Mouse (Mus musculus) liver, embryonic 16.5 days (tissue): Measurements from ENCODE around the gene Dmpk. TPM values are rescaled to one million over a fixed set of nuclear protein-coding genes. Genes with fewer than 3 reads are reported as not detected.
A peak's percentile ranks its signal among the peaks of the same experiment; 100 is the strongest.

Source experiments
- ATAC-seq: fragments of 200-750 bp; cut with Nextera tagmentation; 2 replicates; pipeline ENCODE4 v1.8.0; 2017; ENCODE audit warnings: low read depth, mild to moderate bottlenecking, moderate number of reproducible peaks, moderate library complexity
- H3K27ac ChIP-seq: fragments of 300-500 bp; sonication (generic); 2 replicates; pipeline ENCODE4 v1.5.1; 2014; ENCODE audit warnings: mild to moderate bottlenecking, low read length
- H3K27me3 ChIP-seq: fragments of 300-500 bp; sonication (generic); 2 replicates; pipeline ENCODE4 v1.6.1; 2014; ENCODE audit warnings: low read depth, low read length, mixed read lengths; ENCODE audit not compliant: control insufficient read depth, insufficient read depth
- H3K36me3 ChIP-seq: fragments of 300-500 bp; sonication (generic); 2 replicates; pipeline ENCODE4 v1.6.1; 2014; ENCODE audit warnings: mild to moderate bottlenecking; ENCODE audit not compliant: control insufficient read depth, insufficient read depth
- H3K4me1 ChIP-seq: fragments of 300-500 bp; sonication (generic); 2 replicates; pipeline ENCODE4 v1.6.1; 2014; ENCODE audit warnings: low read depth, low read length, mixed read lengths; ENCODE audit not compliant: control insufficient read depth
- H3K4me2 ChIP-seq: fragments of 300-500 bp; sonication (generic); 2 replicates; pipeline ENCODE4 v1.6.1; 2014; ENCODE audit warnings: low read depth, low read length, mixed read lengths
- H3K4me3 ChIP-seq: fragments of 300-500 bp; sonication (generic); 2 replicates; pipeline ENCODE4 v1.5.1; 2014; ENCODE audit warnings: low read depth, mild to moderate bottlenecking, low read length
- H3K9ac ChIP-seq: fragments of 300-500 bp; sonication (generic); 2 replicates; pipeline ENCODE4 v1.6.1; 2014; ENCODE audit warnings: low read depth, low read length
- H3K9me3 ChIP-seq: fragments of 300-500 bp; sonication (generic); replicated peaks from 2 replicates; pipeline ENCODE4 v1.6.1; 2016; ENCODE audit warnings: low read length; ENCODE audit not compliant: control insufficient read depth
- WGBS: fragments of 180-500 bp; shearing (Covaris S2); extraction: QIAGEN DNeasy Blood & Tissue Kit; methylation state at CpG from one replicate; pipeline ENCODE4 v1.1.7; 2014; ENCODE audit not compliant: insufficient replicate concordance; 5-methylcytosine and 5-hydroxymethylcytosine counted together
- polyA plus RNA-seq: library from polyadenylated mRNA; unstranded; fragments of >200 nt; fragmentation: Nextera tagmentation; extraction: Ambion mirVana; gene quantifications from 2 replicates; pipeline ENCODE4 v1.2.1, GENCODE M21; 2015

Dmpk gene
- polyA plus RNA-seq, 1 experiment from 2014 or later = 17.1 TPM

GRCm38 (mm10) chr7:19097863-19098262 is 14.2 kb downstream of the Dmpk start:
- no peak for ATAC-seq
- Histone ChIP-seq H3K9me3 (no peaks in the 10 kb centered on the region), H3K9ac (no peak overlapping the region), H3K27ac (no peak overlapping the region), H3K4me3 (no peak overlapping the region), H3K27me3 (peaks cover 34% of the 10 kb centered on the region), H3K36me3 (no peaks in the 10 kb centered on the region), H3K4me2 (no peak overlapping the region), H3K4me1 (peaks cover 35% of the 10 kb centered on the region)

GRCm38 (mm10) chr7:19098811-19099210 is 15.2 kb downstream of the Dmpk start:
- no peak for ATAC-seq
- peaks cover 31% of the 10 kb centered on the region for H3K27me3 ChIP-seq
- H3K9me3 ChIP-seq = no peaks in the 10 kb centered on the region
- H3K9ac ChIP-seq = no peak overlapping the region
- no peak overlapping the region for H3K4me3 ChIP-seq
- H3K4me1 ChIP-seq = peaks cover 31% of the 10 kb centered on the region
- WGBS = 53% methylated on average over 7 of the region's 7 CpGs
- H3K4me2 ChIP-seq = no peak overlapping the region
- no peaks in the 10 kb centered on the region for H3K36me3 ChIP-seq
- no peak overlapping the region for H3K27ac ChIP-seq

- 65% methylated on average over 1 of the region's 1 CpGs for WGBS
These were observed 16.6 kb downstream of the Dmpk start for GRCm38 (mm10) chr7:19100290-19100689.

GRCm38 (mm10) chr7:19103741-19104140 is 20.1 kb downstream of the Dmpk start:
- ATAC-seq = no peak
- Histone ChIP-seq H3K9me3 (no peaks in the 10 kb centered on the region), H3K27ac (no peak overlapping the region), H3K4me2 (no peak overlapping the region), H3K4me1 (no peaks in the 10 kb centered on the region), H3K4me3 (no peak overlapping the region), H3K27me3 (no peaks in the 10 kb centered on the region; the same call in none of the 2 replicates), H3K36me3 (no peaks in the 10 kb centered on the region), H3K9ac (no peak overlapping the region)

More at GRCm38 (mm10) chr7:19100290-19100689, 16.6 kb downstream of the Dmpk start:
- H3K9me3 ChIP-seq = no peaks in the 10 kb centered on the region
- no peak for ATAC-seq
- peaks cover 20% of the 10 kb centered on the region for H3K4me1 ChIP-seq
- H3K4me3 ChIP-seq = no peak overlapping the region
- no peak overlapping the region for H3K27ac ChIP-seq
- no peak overlapping the region for H3K4me2 ChIP-seq
- no peak overlapping the region for H3K9ac ChIP-seq
- peaks cover 21% of the 10 kb centered on the region for H3K27me3 ChIP-seq
- H3K36me3 ChIP-seq = no peaks in the 10 kb centered on the region

- H3K4me2 ChIP-seq = no peak overlapping the region
- no peak overlapping the region for H3K4me3 ChIP-seq
- no peaks in the 10 kb centered on the region for H3K36me3 ChIP-seq
- H3K27me3 ChIP-seq = no peaks in the 10 kb centered on the region; the same call in none of the 2 replicates
- no peaks in the 10 kb centered on the region for H3K9me3 ChIP-seq
- WGBS = 50% methylated on average over 2 of the region's 2 CpGs
- H3K9ac ChIP-seq = no peak overlapping the region
- H3K27ac ChIP-seq = no peak overlapping the region
- no peak for ATAC-seq
- H3K4me1 ChIP-seq = no peaks in the 10 kb centered on the region
These were observed 20.8 kb downstream of the Dmpk start for GRCm38 (mm10) chr7:19104486-19104885.

- 29% methylated on average over 3 of the region's 3 CpGs for WGBS
- Histone ChIP-seq H3K36me3 (no peaks in the 10 kb centered on the region), H3K27me3 (no peaks in the 10 kb centered on the region; the same call in 1 of the 2 replicates), H3K4me1 (no peaks in the 10 kb centered on the region), H3K4me3 (no peak overlapping the region), H3K27ac (no peak overlapping the region), H3K9ac (no peak overlapping the region), H3K9me3 (no peaks in the 10 kb centered on the region), H3K4me2 (no peak overlapping the region)
- ATAC-seq = no peak
These were observed 23.8 kb downstream of the Dmpk start for GRCm38 (mm10) chr7:19107436-19107835.

- no peaks in the 10 kb centered on the region for H3K9me3 ChIP-seq
- ATAC-seq = no peak
- WGBS = 43% methylated on average over 1 of the region's 1 CpGs
- no peaks in the 10 kb centered on the region; the same call in 1 of the 2 replicates for H3K27me3 ChIP-seq
- no peak overlapping the region for H3K27ac ChIP-seq
- H3K4me3 ChIP-seq = no peak overlapping the region
- H3K36me3 ChIP-seq = no peaks in the 10 kb centered on the region
- H3K4me2 ChIP-seq = no peak overlapping the region
- H3K9ac ChIP-seq = no peak overlapping the region
- H3K4me1 ChIP-seq = no peaks in the 10 kb centered on the region
These were observed 25.9 kb downstream of the Dmpk start for GRCm38 (mm10) chr7:19109565-19109964.

- Histone ChIP-seq H3K4me2 (peak within 1 kb of the TSS; percentile 43), H3K4me3 (peak within 1 kb of the TSS; percentile 31), H3K9ac (no peak within 1 kb of the TSS; the same call in 1 of the 2 replicates), H3K27me3 (peaks cover 5% of the 10 kb centered on the region; the same call in 1 of the 2 replicates), H3K27ac (no peak within 1 kb of the TSS), H3K4me1 (peaks cover 16% of the 10 kb centered on the region), H3K36me3 (no peaks in the 10 kb centered on the region), H3K9me3 (peaks cover 3% of the 10 kb centered on the region)
- peak; percentile 7; the same call in 1 of the 2 replicates for ATAC-seq
- WGBS = 29% methylated on average over 62 of the region's 64 CpGs
These were observed 34.6 kb downstream of the Dmpk start, which contains the start of gene Gm4969 for GRCm38 (mm10) chr7:19118028-19118771. TSS of gene Gm4969 (minus strand) at chr7:19118368.

- Histone ChIP-seq H3K4me3 (peak overlapping the region; percentile 96; the same call in 1 of the 2 replicates), H3K36me3 (no peaks in the 10 kb centered on the region), H3K4me1 (peaks cover 16% of the 10 kb centered on the region), H3K27ac (no peak overlapping the region), H3K9ac (no peak overlapping the region; the same call in 1 of the 2 replicates), H3K9me3 (peaks cover 3% of the 10 kb centered on the region), H3K27me3 (peaks cover 5% of the 10 kb centered on the region; the same call in 1 of the 2 replicates), H3K4me2 (peak overlapping the region; percentile 26; the same call in 1 of the 2 replicates)
- WGBS = 81% methylated on average over 8 of the region's 8 CpGs
- ATAC-seq = no peak
These were observed 35.4 kb downstream of the Dmpk start for GRCm38 (mm10) chr7:19119083-19119482.
